Mouse (Mus musculus) ES-Bruce4 (cell line): ENCODE measurements at regions not wholly inside any gene's neighbourhood (a gene's known extent, or its start where the extent isn't known, plus 50 kb on each side); places are given as distances from the start of the nearest gene placed in this dataset.

Source experiments
- H3K27ac ChIP-seq: 2 replicates; pipeline ENCODE4 v1.5.1; 2012; ENCODE audit warnings: low read length, inconsistent platforms; ENCODE audit not compliant: insufficient read depth
- H3K27me3 ChIP-seq: 2 replicates; pipeline ENCODE4 v1.6.1; 2012; ENCODE audit warnings: mild to moderate bottlenecking, low read length, inconsistent platforms; ENCODE audit not compliant: control insufficient read depth, poor library complexity, insufficient read depth, severe bottlenecking
- H3K36me3 ChIP-seq: 2 replicates; pipeline ENCODE4 v1.6.1; 2012; ENCODE audit warnings: inconsistent platforms, mild to moderate bottlenecking, low read length, moderate library complexity; ENCODE audit not compliant: control insufficient read depth, poor library complexity, insufficient read depth, severe bottlenecking
- H3K4me1 ChIP-seq: one replicate; pipeline ENCODE4 v1.8.1; 2011; ENCODE audit warnings: low read length; ENCODE audit not compliant: control insufficient read depth, insufficient read depth
- H3K4me3 ChIP-seq: 2 replicates; pipeline ENCODE4 v1.5.1; 2011; ENCODE audit warnings: low read depth, mild to moderate bottlenecking, low read length
- H3K9ac ChIP-seq: 2 replicates; pipeline ENCODE4 v1.6.1; 2012; ENCODE audit warnings: low read depth, mild to moderate bottlenecking, inconsistent platforms; ENCODE audit not compliant: poor library complexity, severe bottlenecking
- H3K9me3 ChIP-seq: replicated peaks from 2 replicates; pipeline ENCODE4 v1.6.1; 2012; ENCODE audit warnings: mild to moderate bottlenecking, low read length, inconsistent platforms; ENCODE audit not compliant: control insufficient read depth, poor library complexity, insufficient read depth, severe bottlenecking
- CTCF ChIP-seq: IDR thresholded peaks from one replicate; pipeline ENCODE4 v1.8.1; 2011; ENCODE audit warnings: low read depth, low read length
- EP300 ChIP-seq: IDR thresholded peaks from 2 replicates; pipeline ENCODE4 v1.6.1; 2011; ENCODE audit warnings: low read depth, low read length; ENCODE audit not compliant: insufficient read depth
- POLR2A ChIP-seq: IDR thresholded peaks from one replicate; pipeline ENCODE4 v1.8.1; 2011; ENCODE audit warnings: low read length; ENCODE audit not compliant: insufficient read depth

GRCm38 (mm10) chr7:37149711-37150110 lies 451.8 kb downstream of the Tshz3 start:
- H3K36me3 ChIP-seq: no peaks in the 10 kb centered on the region
- H3K4me1 ChIP-seq: no peaks in the 10 kb centered on the region
- no peaks in the 10 kb centered on the region for H3K27me3 ChIP-seq
- TF ChIP-seq EP300: no peak
- no peak for TF ChIP-seq CTCF
- no peak for TF ChIP-seq POLR2A
- H3K27ac ChIP-seq: no peak overlapping the region
- H3K4me3 ChIP-seq: no peak overlapping the region
- no peak overlapping the region for H3K9ac ChIP-seq
- no peaks in the 10 kb centered on the region for H3K9me3 ChIP-seq

GRCm38 (mm10) chr7:37159801-37160200 lies 461.9 kb downstream of the Tshz3 start:
- Histone ChIP-seq H3K9ac (no peak overlapping the region), H3K4me1 (no peaks in the 10 kb centered on the region), H3K27ac (no peak overlapping the region), H3K36me3 (no peaks in the 10 kb centered on the region), H3K4me3 (no peak overlapping the region), H3K9me3 (no peaks in the 10 kb centered on the region; the same call in 1 of the 2 replicates), H3K27me3 (no peaks in the 10 kb centered on the region)
- no peak for TF ChIP-seq POLR2A
- TF ChIP-seq EP300: no peak
- TF ChIP-seq CTCF: no peak

GRCm38 (mm10) chr7:37168883-37169282 lies 471.0 kb downstream of the Tshz3 start:
- no peaks in the 10 kb centered on the region for H3K27me3 ChIP-seq
- no peaks in the 10 kb centered on the region for H3K9me3 ChIP-seq
- no peaks in the 10 kb centered on the region for H3K36me3 ChIP-seq
- H3K4me1 ChIP-seq: no peaks in the 10 kb centered on the region
- no peak overlapping the region for H3K27ac ChIP-seq
- TF ChIP-seq POLR2A (no peak), CTCF (no peak), EP300 (no peak)
- no peak overlapping the region for H3K9ac ChIP-seq
- no peak overlapping the region for H3K4me3 ChIP-seq

- TF ChIP-seq EP300: no peak
- Histone ChIP-seq H3K4me3 (no peak overlapping the region), H3K27ac (no peak overlapping the region), H3K36me3 (no peaks in the 10 kb centered on the region), H3K9me3 (no peaks in the 10 kb centered on the region), H3K27me3 (no peaks in the 10 kb centered on the region), H3K9ac (no peak overlapping the region), H3K4me1 (peaks cover 2% of the 10 kb centered on the region)
These were observed 477.8 kb downstream of the Tshz3 start for GRCm38 (mm10) chr7:37175746-37176145.

- H3K27me3 ChIP-seq: no peaks in the 10 kb centered on the region
- no peak overlapping the region for H3K27ac ChIP-seq
- H3K36me3 ChIP-seq: no peaks in the 10 kb centered on the region
- no peak overlapping the region for H3K9ac ChIP-seq
- no peak overlapping the region for H3K4me3 ChIP-seq
- no peak for TF ChIP-seq EP300
- no peak for TF ChIP-seq CTCF
- TF ChIP-seq POLR2A: no peak
- peaks cover 2% of the 10 kb centered on the region for H3K4me1 ChIP-seq
- no peaks in the 10 kb centered on the region for H3K9me3 ChIP-seq
These were observed 480.3 kb downstream of the Tshz3 start for GRCm38 (mm10) chr7:37178256-37178655.

GRCm38 (mm10) chr7:37179907-37180306 lies 482.0 kb downstream of the Tshz3 start:
- H3K4me1 ChIP-seq: peaks cover 2% of the 10 kb centered on the region
- H3K9me3 ChIP-seq: no peaks in the 10 kb centered on the region
- H3K27ac ChIP-seq: no peak overlapping the region
- TF ChIP-seq POLR2A: no peak
- no peak for TF ChIP-seq EP300
- TF ChIP-seq CTCF: no peak
- H3K4me3 ChIP-seq: no peak overlapping the region
- H3K36me3 ChIP-seq: no peaks in the 10 kb centered on the region
- H3K27me3 ChIP-seq: no peaks in the 10 kb centered on the region
- H3K9ac ChIP-seq: no peak overlapping the region
